Mouse (Mus musculus) forebrain, embryonic 12.5 days (tissue): Measurements from ENCODE around the gene AC124502.3. TPM values are rescaled to one million over a fixed set of nuclear protein-coding genes. Genes with fewer than 3 reads are reported as not detected.

Experiments
- ATAC-seq: fragments of 200-750 bp; cut with Nextera tagmentation; 2 replicates; pipeline ENCODE4 v1.8.0; 2017; ENCODE audit warnings: moderate TSS enrichment; ENCODE audit not compliant: low FRiP score
- H3K27ac ChIP-seq: fragments of 300-500 bp; sonication (generic); 2 replicates; pipeline ENCODE4 v1.5.1; 2016; ENCODE audit warnings: mild to moderate bottlenecking
- H3K27me3 ChIP-seq: fragments of 300-500 bp; sonication (generic); 2 replicates; pipeline ENCODE4 v1.6.1; 2016; ENCODE audit warnings: mild to moderate bottlenecking
- H3K36me3 ChIP-seq: fragments of 300-500 bp; sonication (generic); replicated peaks from 2 replicates; pipeline ENCODE4 v1.6.1; 2016; ENCODE audit warnings: mild to moderate bottlenecking
- H3K4me1 ChIP-seq: fragments of 300-500 bp; sonication (generic); 2 replicates; pipeline ENCODE4 v1.6.1; 2016
- H3K4me2 ChIP-seq: fragments of 300-500 bp; sonication (generic); 2 replicates; pipeline ENCODE4 v1.6.1; 2016; ENCODE audit warnings: mild to moderate bottlenecking, moderate library complexity
- H3K4me3 ChIP-seq: fragments of 300-500 bp; sonication (generic); replicated peaks from 2 replicates; pipeline ENCODE4 v1.5.1; 2016; ENCODE audit warnings: mild to moderate bottlenecking
- H3K9ac ChIP-seq: fragments of 300-500 bp; sonication (generic); 2 replicates; pipeline ENCODE4 v1.6.1; 2016; ENCODE audit warnings: mild to moderate bottlenecking
- H3K9me3 ChIP-seq: fragments of 300-500 bp; sonication (generic); 2 replicates; pipeline ENCODE4 v1.6.1; 2016
- WGBS: fragments of 180-500 bp; shearing (Covaris S2); methylation state at CpG from one replicate; pipeline ENCODE4 v1.1.7; 2016; 5-methylcytosine and 5-hydroxymethylcytosine counted together
- polyA plus RNA-seq: library from polyadenylated mRNA; unstranded; fragments of >200 nt; fragmentation: Nextera tagmentation; extraction: Ambion mirVana; gene quantifications from 2 replicates; pipeline ENCODE4 v1.2.1, GENCODE M21; 2016

The AC124502.3 gene
- polyA plus RNA-seq, 1 experiment from 2014 or later: 3.4 TPM

DNA sequence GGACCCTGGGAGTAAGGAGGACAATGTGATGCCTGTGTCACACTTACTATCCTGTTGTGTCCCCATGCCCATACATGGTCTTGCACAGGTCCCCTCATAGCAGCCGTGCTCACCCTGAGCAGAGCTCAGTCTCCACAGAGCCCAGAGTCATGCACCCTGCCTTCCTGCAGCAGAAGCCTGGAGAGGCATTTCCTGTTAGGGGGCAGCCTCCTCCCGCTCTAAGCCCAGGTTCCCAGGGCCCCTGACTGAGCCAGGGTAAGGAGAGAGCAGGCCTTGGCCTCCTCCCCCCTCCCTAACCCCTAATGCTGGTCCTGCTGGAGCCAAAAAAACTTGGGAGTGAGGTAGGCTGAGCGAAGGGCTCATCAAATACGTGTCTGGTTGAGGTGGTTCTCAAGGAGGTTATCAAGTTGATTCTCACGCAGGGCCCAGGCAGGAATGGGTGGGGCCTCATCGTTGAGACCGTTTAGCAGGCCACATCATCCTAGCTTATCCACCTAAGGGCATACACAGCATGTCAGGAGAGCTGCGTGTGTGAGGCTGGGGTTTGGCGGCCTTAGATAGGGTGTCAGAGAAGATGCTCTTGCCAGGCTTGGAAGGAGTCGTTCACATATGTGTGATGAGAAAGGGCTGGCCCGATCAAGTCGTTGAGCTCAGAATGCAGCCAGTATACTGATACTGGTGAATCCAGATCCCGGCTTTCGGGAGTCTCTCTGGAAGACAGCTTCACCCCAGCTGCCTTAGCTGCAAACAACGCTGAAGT is 28.5 kb downstream of the AC124502.3 start:
- ATAC-seq: no peak
- H3K9me3 ChIP-seq: no peaks in the 10 kb centered on the region
- peak overlapping the region; percentile 46 for H3K4me3 ChIP-seq
- peaks cover 45% of the 10 kb centered on the region for H3K4me1 ChIP-seq
- peak overlapping the region; percentile 26 for H3K27ac ChIP-seq
- H3K4me2 ChIP-seq: peak overlapping the region; percentile 85
- H3K36me3 ChIP-seq: no peaks in the 10 kb centered on the region
- 14% methylated on average over 15 of the region's 15 CpGs for WGBS
- H3K9ac ChIP-seq: peak overlapping the region; percentile 61; the same call in 1 of the 2 replicates
- H3K27me3 ChIP-seq: peaks cover 75% of the 10 kb centered on the region

DNA sequence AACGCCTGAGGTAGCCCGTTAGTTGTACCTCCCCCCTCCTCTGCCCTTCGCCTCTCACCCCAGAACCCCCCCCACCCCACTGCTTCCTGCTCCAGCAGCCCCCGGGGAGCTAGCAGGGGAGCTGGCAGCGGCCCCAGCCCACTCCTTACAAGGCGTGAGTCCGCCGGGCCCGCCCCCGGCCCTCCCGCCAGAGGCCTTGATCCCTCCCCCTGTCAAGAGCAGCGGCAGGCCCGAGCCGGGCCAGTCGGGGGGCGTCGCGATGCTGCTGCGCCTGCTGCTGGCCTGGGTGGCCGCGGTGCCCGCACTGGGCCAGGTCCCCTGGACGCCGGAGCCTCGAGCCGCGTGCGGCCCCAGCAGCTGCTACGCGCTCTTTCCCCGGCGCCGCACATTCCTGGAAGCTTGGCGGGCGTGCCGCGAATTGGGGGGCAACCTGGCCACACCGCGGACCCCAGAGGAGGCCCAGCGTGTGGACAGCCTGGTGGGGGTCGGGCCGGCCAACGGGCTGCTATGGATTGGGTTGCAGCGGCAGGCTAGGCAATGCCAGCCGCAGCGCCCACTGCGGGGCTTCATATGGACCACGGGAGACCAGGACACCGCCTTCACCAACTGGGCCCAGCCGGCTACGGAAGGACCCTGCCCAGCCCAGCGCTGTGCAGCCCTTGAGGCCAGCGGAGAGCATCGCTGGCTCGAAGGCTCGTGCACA is 29.3 kb downstream of the AC124502.3 start, which contains the start of gene Cd248:
Cd248 (plus strand) TSS at position 212 of the 703 bp plus-strand sequence.
- peak; percentile 18 for ATAC-seq
- peak within 1 kb of the TSS; percentile 61 for H3K9ac ChIP-seq
- peaks cover 69% of the 10 kb centered on the region for H3K27me3 ChIP-seq
- H3K4me2 ChIP-seq: peak within 1 kb of the TSS; percentile 85
- no peaks in the 10 kb centered on the region for H3K9me3 ChIP-seq
- no peaks in the 10 kb centered on the region for H3K36me3 ChIP-seq
- peak within 1 kb of the TSS; percentile 26 for H3K27ac ChIP-seq
- peaks cover 53% of the 10 kb centered on the region for H3K4me1 ChIP-seq
- peak within 1 kb of the TSS; percentile 46 for H3K4me3 ChIP-seq
- WGBS: 1% methylated on average over 44 of the region's 56 CpGs

DNA sequence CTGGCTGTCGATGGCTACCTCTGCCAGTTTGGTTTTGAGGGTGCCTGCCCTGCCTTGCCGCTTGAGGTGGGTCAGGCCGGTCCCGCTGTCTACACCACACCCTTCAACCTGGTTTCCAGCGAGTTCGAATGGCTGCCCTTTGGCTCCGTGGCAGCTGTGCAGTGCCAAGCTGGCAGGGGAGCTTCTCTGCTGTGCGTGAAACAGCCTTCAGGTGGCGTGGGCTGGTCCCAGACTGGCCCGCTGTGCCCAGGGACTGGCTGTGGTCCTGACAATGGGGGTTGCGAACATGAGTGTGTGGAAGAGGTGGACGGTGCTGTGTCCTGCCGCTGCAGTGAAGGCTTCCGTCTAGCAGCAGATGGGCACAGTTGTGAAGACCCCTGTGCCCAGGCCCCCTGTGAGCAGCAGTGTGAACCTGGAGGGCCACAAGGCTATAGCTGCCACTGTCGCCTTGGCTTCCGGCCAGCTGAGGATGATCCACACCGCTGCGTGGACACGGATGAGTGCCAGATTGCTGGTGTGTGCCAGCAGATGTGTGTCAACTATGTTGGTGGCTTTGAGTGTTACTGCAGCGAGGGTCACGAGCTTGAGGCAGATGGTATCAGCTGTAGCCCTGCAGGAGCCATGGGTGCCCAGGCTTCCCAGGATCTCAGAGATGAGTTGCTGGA is 30.0 kb downstream of the AC124502.3 start:
- 45% methylated on average over 21 of the region's 21 CpGs for WGBS
- ATAC-seq: no peak
- Histone ChIP-seq H3K4me3 (peak overlapping the region; percentile 46), H3K4me2 (peak overlapping the region; percentile 85), H3K36me3 (no peaks in the 10 kb centered on the region), H3K4me1 (peaks cover 54% of the 10 kb centered on the region), H3K27me3 (peaks cover 69% of the 10 kb centered on the region), H3K9me3 (no peaks in the 10 kb centered on the region), H3K27ac (0 out of 2 replicates have a peak overlapping the region, but pooled peaks have one; percentile 3), H3K9ac (peak overlapping the region; percentile 61)

DNA sequence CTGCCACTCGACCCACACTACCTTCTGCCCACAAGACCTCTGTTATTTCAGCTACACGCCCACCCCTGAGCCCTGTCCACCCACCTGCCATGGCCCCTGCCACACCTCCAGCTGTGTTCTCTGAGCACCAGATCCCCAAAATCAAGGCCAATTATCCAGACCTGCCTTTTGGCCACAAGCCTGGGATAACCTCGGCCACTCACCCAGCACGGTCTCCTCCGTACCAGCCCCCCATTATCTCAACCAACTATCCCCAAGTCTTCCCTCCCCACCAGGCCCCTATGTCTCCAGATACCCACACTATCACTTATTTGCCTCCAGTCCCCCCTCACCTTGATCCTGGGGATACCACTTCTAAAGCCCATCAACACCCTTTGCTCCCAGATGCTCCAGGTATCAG is 30.8 kb downstream of the AC124502.3 start:
- H3K9me3 ChIP-seq: no peaks in the 10 kb centered on the region
- ATAC-seq: no peak
- no peak overlapping the region for H3K27ac ChIP-seq
- peaks cover 68% of the 10 kb centered on the region for H3K27me3 ChIP-seq
- H3K4me3 ChIP-seq: no peak overlapping the region
- peaks cover 54% of the 10 kb centered on the region for H3K4me1 ChIP-seq
- no peak overlapping the region for H3K9ac ChIP-seq
- no peaks in the 10 kb centered on the region for H3K36me3 ChIP-seq
- WGBS: 88% methylated on average over 5 of the region's 5 CpGs
- H3K4me2 ChIP-seq: peak overlapping the region; percentile 11; the same call in 1 of the 2 replicates

DNA sequence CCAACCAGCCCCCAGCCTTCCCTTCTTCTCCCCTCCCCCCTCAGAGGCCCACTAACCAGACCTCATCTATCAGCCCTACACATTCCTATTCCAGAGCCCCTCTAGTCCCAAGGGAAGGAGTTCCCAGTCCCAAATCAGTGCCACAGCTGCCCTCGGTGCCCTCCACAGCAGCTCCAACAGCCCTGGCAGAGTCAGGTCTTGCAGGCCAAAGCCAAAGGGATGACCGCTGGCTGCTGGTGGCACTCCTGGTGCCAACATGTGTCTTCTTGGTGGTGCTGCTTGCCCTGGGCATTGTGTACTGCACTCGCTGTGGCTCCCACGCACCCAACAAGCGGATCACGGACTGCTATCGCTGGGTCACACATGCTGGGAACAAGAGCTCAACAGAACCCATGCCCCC is 31.3 kb downstream of the AC124502.3 start:
- ATAC-seq: no peak

DNA sequence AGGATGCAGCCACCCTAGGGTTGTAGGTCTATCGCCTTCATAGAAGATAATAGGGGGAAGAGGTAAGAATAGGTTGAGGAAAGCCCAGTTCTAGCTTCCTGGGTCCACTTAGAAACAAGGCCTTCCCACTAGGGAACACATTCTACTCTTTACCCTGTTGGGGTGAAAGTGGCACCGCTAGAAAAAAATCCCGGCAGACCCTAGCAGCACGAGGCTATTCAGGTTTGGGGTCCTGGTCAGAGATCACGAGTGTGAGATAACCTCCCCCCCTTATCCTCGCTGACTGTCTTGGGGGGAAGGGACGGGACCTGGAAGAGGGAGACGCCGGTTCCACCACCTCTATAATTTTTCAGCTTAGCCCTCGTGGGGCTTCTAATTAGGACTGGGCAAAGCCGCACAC is 32.4 kb downstream of the AC124502.3 start:
- Histone ChIP-seq H3K9me3 (no peaks in the 10 kb centered on the region), H3K9ac (peak overlapping the region; percentile 51), H3K4me2 (peak overlapping the region; percentile 66), H3K27ac (peak overlapping the region; percentile 87), H3K27me3 (peaks cover 61% of the 10 kb centered on the region), H3K4me3 (peak overlapping the region; percentile 42), H3K36me3 (no peaks in the 10 kb centered on the region), H3K4me1 (peaks cover 54% of the 10 kb centered on the region)
- ATAC-seq: no peak
- WGBS: 5% methylated on average over 11 of the region's 11 CpGs

More for the DNA sequence above, 31.3 kb downstream of the AC124502.3 start:
- Histone ChIP-seq H3K9ac (no peak overlapping the region), H3K36me3 (no peaks in the 10 kb centered on the region), H3K4me1 (peaks cover 54% of the 10 kb centered on the region), H3K4me2 (0 out of 2 replicates have a peak overlapping the region, but pooled peaks have one; percentile 17), H3K27me3 (peaks cover 66% of the 10 kb centered on the region), H3K9me3 (no peaks in the 10 kb centered on the region), H3K4me3 (no peak overlapping the region; the same call in 1 of the 2 replicates), H3K27ac (no peak overlapping the region)
- WGBS: 89% methylated on average over 7 of the region's 7 CpGs

DNA sequence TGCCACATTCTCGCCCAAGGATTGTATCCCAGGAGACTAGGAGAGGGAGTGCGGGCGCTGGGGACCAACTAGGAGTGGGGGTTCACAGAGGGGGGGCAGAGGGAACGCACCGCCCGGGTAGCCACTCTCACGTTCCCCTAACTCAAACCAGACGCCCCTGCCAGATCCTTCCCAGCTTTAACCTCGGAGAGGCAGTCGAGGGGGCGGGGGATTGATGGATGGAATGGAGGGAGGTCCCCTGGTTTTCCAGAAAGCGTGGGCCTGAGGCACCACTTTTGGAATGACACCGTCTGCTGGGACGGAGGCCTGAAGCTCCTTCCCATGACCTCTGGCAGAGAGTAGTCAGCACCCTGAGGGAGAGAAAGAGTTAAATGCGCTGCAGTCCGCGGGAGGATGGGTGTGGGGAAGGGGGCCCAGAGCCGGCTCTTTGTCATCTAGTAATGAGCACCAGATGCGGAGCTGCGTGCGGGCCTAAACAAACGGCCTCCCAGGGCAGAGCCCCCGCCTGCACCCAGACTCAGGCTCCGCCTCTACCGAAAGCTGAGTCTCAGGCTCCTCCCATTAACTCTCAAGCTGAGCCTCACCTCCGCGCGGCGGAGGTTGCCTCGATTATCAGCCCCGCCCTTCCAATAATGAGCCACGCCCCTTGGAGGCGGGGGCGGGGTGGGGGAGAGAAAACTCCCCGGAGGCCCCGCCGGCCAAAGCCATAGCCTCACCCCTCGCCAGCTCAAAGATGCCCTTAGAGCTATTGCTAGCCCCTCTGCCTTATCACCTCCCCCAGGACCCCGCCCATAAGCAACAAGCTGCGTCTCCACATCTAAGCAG is 33.1 kb downstream of the AC124502.3 start:
- H3K27ac ChIP-seq: peak overlapping the region; percentile 87
- H3K9me3 ChIP-seq: no peaks in the 10 kb centered on the region
- H3K4me2 ChIP-seq: peak overlapping the region; percentile 66
- H3K4me3 ChIP-seq: peak overlapping the region; percentile 42
- no peaks in the 10 kb centered on the region for H3K36me3 ChIP-seq
- peak; percentile 88 for ATAC-seq
- peak overlapping the region; percentile 51 for H3K9ac ChIP-seq
- H3K27me3 ChIP-seq: peaks cover 54% of the 10 kb centered on the region
- under 1% methylated on average over 40 of the region's 40 CpGs for WGBS
- peaks cover 54% of the 10 kb centered on the region for H3K4me1 ChIP-seq

DNA sequence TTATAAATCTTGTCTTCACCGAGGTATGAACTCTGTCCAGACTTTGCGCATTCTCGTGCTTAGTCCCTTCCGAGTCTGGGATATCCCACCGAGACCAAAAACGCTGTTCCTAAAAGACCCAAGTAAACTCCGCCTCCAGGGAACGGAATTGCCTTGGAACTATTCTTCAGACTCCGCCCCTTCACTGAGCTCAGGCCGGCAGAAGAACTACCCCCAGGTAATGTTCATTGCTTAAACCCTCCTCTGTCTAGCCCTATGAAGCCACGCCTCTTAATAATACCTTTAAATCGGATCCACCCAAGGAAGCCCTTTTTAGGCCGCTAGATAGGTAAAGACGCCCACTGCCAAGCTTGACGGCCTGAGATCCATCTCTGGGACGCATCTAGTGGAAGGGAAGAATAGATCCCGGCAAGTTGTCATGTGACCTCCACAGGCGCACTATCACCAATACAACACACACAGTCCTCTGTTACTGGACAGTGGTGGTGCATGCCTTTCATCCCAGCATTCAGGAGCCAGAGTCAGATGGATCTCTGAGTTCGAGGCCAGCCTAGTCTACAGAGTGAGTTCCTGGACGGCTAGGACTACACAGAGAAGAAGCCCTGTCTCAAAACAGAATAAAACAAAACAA is 33.8 kb downstream of the AC124502.3 start:
- peak overlapping the region; percentile 87 for H3K27ac ChIP-seq
- H3K27me3 ChIP-seq: peaks cover 47% of the 10 kb centered on the region
- peaks cover 47% of the 10 kb centered on the region for H3K4me1 ChIP-seq
- H3K4me2 ChIP-seq: peak overlapping the region; percentile 66
- H3K9me3 ChIP-seq: no peaks in the 10 kb centered on the region
- H3K36me3 ChIP-seq: no peaks in the 10 kb centered on the region
- peak; percentile 28 for ATAC-seq
- peak overlapping the region; percentile 29; the same call in 1 of the 2 replicates for H3K9ac ChIP-seq
- peak overlapping the region; percentile 42 for H3K4me3 ChIP-seq
- WGBS: 4% methylated on average over 20 of the region's 20 CpGs

DNA sequence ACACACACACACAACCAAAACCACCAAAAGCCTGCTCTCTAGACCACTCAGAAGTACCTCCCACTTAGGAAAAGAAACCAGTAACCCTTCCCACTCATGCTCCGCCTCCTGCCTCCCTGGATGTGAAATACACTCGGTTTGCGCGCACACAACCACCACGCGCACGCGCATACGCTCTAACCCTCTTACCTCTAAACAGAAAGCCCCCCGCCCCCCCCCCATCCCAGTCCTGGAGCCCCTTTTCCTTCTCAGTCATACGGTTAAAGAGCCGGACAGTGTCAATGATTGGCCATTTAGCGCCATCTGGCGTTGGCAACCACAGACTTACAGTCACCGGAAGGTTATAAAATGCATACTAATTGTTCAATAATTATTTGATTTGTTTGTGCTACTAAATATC is 34.3 kb downstream of the AC124502.3 start:
- peak overlapping the region; percentile 42 for H3K4me3 ChIP-seq
- no peaks in the 10 kb centered on the region for H3K36me3 ChIP-seq
- 1% methylated on average over 15 of the region's 15 CpGs for WGBS
- peaks cover 41% of the 10 kb centered on the region for H3K4me1 ChIP-seq
- no peak overlapping the region for H3K9ac ChIP-seq
- peak overlapping the region; percentile 87; the same call in 1 of the 2 replicates for H3K27ac ChIP-seq
- peak overlapping the region; percentile 66 for H3K4me2 ChIP-seq
- peaks cover 42% of the 10 kb centered on the region for H3K27me3 ChIP-seq
- no peaks in the 10 kb centered on the region for H3K9me3 ChIP-seq
- ATAC-seq: peak; percentile 28; the same call in 1 of the 2 replicates

DNA sequence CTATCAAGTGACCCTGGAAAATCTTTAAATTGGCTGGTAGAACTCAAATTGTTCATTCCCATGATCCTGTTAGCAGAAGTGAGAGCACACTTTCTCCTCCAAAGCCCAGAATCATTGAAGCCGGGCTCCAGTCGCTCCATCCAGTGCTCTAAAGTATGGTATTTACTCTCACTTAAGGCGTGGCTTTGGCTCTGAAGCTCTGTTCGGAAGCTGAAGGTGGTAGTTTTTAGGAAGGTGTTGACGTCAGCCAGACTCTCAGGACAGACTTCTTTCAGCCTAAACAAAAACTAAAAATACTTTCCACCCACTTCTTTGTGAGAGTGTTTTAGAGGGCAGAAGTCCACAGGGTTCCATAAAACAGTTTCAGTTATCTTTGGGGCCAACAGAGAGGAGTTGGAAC is 34.8 kb downstream of the AC124502.3 start:
- ATAC-seq: no peak
- H3K9me3 ChIP-seq: no peaks in the 10 kb centered on the region
- WGBS: 41% methylated on average over 5 of the region's 5 CpGs
- no peak overlapping the region for H3K4me2 ChIP-seq
- peaks cover 37% of the 10 kb centered on the region for H3K4me1 ChIP-seq
- no peak overlapping the region for H3K9ac ChIP-seq
- no peaks in the 10 kb centered on the region for H3K36me3 ChIP-seq
- peaks cover 41% of the 10 kb centered on the region for H3K27me3 ChIP-seq
- H3K4me3 ChIP-seq: no peak overlapping the region
- H3K27ac ChIP-seq: no peak overlapping the region

DNA sequence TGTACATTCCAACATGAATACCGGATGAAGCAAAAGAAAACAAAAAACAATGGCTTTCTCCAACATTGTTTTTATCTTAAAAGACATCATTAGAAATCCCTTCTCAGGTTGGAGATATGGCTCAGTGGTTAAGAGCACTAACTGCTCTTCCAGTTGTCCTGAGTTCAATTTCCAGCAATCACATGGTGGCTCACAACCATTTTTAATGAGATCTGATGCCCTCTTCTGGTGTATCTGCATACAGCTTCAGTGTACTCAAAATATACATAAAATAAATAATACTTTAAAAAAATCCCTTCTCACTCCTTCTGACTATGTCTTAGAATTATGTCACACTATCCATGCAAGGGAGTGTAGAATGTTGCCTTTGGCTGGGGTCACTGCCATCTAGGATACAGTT is 40.6 kb downstream of the AC124502.3 start:
- H3K27ac ChIP-seq: no peak overlapping the region
- no peak overlapping the region for H3K4me2 ChIP-seq
- ATAC-seq: no peak
- peaks cover 58% of the 10 kb centered on the region for H3K27me3 ChIP-seq
- no peak overlapping the region for H3K9ac ChIP-seq
- no peaks in the 10 kb centered on the region for H3K36me3 ChIP-seq
- H3K4me3 ChIP-seq: no peak overlapping the region
- H3K4me1 ChIP-seq: no peaks in the 10 kb centered on the region
- WGBS: 92% methylated on average over 1 of the region's 1 CpGs
- no peaks in the 10 kb centered on the region for H3K9me3 ChIP-seq
